Mouse (Mus musculus) CD4-positive, CD25-positive, alpha-beta regulatory T cell, adult 2 months (primary cell): ENCODE measurements around the gene Kcnq5.
A peak's percentile ranks its signal among the peaks of the same experiment; 100 is the strongest.
"Not testable (repeated sequence)": the region's sequence is repeated elsewhere in the genome, so short reads cannot be mapped to it uniquely, and the experiment has no call there.

Source experiments
- DNase-seq: peaks from one replicate; pipeline ENCODE4 v3.0.0-alpha.2; 2012; ENCODE audit warnings: low read depth, low spot score

Kcnq5 gene

DNA sequence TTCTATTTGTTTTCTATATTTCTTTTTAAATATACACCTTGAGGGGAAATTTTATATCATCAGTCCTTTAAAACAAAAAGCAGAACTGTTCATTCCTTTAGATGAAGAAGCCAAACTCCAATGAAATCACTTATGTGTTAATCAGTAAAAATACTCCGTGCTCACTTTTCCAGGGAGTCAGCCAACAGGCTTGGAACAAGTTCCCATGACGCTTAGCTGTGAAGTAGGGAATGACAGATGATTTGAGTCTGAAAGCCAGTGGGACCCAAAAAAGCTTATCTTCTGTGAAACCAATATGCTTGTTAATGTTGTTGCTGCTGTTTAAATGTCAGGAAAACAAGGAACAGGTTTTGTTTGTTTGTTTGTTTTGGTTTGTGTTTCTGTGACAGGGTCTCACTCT lies 326.3 kb downstream of the Kcnq5 start:
- no peak for DNase-seq

DNA sequence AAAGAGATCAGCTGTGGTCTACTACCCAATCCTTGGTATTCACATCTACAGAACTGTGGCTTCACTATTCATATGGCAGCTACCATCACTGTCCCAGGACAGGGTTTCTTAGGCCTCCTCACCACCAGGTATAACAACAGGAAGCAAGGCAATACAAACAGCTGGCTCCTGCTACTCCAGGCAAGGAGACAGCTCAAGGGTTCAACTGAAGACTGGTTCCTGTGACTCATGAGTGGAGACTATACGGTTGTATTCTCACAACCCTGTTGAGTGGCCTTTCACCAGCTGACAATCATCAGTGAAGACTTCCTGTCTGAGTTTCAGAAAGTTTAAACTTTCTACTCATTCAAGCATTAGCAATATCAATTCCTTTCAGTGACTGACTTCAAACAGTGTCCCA lies 327.7 kb downstream of the Kcnq5 start:
- peak; percentile 10 for DNase-seq

DNA sequence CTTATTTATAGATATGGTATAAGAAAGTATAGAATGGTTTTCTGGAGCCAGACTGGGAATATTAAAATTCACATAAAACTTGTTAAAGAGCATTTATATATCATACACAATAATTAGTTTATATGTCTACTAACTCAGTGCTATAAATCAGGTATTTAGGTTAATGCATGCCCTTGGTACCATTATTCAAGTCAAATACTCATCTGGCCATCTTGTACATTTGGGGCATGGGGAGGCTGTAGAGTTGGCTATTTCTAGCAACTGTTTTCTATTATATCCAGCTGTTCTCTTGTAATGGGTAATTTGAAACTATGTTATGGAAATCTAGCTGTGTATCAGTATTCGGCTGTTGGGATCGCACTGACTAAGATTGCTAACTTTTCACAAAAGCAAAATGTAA lies 339.3 kb downstream of the Kcnq5 start:
- no peak for DNase-seq

DNA sequence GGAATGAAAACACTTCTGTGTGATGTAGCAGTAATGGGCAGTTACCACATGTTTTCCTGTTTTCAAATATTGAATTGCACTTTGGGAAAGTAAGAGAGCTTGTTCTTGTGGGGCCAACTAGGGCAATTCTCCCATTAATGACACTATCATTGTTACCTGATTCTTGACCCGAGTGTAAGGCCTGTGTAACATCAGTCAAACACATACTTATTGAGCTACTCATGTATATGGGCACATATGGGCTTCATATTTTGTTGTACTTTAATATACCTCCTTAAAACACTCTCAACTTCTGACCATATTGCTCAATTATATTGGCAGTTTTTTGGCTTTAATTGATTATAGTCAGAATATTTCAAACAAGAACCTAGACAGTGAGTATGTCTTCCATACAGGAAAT lies 339.7 kb downstream of the Kcnq5 start:
- DNase-seq = no peak

DNA sequence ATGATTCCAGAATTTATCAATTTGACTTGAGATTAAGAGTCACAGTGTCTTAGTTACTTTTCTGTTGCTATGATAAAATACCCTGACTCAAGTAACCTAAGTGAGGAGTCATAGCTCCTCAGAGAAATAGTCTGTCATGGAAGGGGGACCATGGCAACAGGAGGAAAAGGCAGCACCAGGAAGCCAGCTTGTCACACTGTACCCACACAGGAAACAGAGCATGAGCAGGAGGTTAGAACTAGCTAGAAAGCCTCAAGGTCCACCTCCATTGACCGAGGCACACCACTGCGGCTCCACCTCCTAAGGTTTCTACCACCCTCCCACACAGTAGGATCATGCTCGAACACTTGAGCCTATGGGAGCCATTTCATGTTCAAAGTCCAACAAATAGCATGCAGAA lies 343.0 kb downstream of the Kcnq5 start:
- peak; percentile 27 for DNase-seq

DNA sequence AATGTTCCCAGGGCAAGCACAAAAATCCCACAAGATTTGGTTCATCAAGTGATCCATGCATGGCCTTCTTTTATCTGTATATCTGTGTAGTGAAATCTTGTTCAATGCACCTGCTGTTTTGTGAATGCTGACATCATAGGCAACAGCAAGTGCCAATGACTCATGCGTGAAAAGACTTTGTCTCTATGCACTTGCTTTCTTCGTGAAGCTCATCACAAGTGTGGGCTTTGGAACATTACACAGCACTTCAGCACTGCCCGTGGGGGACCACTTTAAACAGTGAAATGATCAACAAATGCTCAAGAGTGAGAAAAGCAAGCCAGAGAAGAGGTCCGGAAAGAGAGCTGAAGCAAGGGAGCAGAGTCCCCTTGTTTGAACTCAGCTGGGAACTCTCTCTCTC lies 345.1 kb downstream of the Kcnq5 start:
- no peak for DNase-seq

DNA sequence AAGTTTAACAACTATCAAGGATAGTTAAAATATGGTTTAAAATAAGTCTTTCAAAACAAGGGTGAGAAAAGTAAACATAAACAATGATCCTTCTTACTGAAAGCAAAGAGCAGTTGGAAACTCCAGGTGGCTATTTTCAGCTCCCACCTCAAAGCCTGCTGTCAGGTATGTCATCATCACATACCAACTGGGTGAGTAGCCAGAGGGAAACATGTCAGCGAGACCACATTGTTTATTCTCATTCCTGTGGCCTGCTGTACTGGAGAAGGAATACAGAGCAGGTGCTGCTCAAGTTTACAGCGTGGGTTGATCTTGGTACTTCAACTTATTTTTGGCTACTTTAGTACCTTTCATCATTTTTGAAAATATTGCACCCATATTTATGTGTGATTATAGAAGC lies 347.8 kb downstream of the Kcnq5 start:
- DNase-seq = no peak

DNA sequence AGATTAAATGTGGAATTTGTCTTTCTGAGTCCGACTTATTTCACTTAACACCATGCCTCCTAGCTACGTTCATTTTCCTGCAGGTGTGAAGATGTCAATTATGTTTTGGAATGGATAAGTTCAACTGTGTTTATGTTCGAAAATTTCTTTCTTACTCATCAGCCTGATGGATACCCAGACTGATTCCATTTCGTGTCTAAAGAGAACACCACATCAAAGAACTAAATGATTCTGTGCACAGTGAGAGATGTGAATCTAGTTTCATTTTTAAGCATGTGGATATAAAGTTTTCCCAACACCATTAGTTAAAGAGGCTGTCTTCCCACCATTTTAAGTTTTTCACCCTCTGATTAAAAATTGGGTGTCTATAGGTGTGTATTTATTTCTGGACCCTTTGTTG lies 357.7 kb downstream of the Kcnq5 start:
- peak; percentile 30 for DNase-seq

DNA sequence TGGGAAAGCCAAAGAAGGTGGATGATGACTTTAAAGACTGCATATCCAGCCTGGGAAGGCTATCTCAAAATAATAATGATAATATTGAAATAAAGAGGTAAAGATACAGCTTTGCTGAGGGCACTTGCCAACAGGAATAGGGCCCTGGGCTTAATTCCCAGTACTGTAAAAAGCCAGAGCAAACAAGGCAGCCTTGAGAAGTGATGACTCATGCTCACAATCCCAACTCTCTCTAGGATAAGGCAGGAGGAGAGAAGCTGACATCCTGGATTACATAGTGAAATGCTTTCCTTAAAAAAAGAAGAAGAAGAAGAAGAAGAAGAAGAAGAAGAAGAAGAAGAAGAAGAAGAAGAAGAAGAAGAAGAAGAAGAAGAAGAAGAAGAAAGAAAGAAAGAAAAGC lies 359.2 kb downstream of the Kcnq5 start:
- no peak for DNase-seq

DNA sequence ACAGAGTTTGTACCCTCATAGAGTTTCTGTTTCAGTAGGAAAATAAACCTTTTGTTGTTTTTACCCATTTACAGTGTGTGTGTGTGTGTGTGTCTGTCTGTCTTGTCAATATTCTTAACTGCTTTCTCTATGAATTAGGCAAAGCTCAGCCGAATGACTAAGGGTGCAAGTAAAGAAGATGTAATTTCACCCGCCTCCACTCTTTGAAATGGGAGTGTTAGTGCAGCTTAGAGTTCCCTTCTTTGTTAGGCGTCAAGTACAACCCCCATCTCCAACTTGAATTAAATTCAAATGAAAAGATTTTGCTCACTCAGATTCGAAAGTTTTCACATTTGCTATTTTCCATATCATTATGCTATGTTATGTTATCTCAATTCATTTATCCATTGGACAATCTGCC lies 361.1 kb downstream of the Kcnq5 start:
- no peak for DNase-seq

DNA sequence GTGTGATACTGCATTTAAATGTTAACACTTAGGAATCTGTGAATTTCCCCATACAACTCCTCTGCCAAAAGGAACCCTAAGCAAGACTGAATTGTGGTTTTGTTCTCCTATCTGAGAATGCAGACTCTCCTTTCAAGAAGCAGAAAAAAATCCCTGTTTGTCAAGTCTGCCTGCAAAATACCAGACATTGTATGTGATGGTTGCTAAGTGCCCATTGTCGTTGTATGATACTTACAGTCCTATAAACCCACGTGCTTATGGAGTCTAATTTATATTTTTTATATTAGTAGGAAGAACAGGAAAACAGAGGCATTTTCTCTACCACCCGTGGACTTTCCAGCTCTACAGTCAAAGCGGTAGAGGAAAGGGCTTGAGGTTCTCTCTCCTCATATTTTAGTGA lies 367.9 kb downstream of the Kcnq5 start:
- no peak for DNase-seq

DNA sequence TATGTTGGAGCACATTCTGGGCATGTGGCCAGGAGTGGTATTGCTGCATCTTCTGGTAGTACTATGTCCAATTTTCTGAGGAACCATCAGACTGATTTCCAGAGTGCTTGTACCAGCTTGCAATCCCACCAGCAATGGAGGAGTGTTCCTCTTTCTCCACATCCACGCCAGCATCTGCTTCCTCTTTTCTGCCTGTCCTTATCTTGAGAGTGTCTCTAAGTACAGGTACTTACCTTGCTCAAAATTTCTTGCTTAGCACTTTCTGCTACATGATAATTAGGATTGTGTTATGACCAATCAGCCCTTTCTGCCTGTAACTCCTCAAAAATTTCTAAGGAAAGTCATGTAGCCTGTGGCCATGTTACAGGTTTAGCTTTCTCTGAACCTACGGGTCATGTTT lies 394.3 kb downstream of the Kcnq5 start:
- not testable (repeated sequence) for DNase-seq

DNA sequence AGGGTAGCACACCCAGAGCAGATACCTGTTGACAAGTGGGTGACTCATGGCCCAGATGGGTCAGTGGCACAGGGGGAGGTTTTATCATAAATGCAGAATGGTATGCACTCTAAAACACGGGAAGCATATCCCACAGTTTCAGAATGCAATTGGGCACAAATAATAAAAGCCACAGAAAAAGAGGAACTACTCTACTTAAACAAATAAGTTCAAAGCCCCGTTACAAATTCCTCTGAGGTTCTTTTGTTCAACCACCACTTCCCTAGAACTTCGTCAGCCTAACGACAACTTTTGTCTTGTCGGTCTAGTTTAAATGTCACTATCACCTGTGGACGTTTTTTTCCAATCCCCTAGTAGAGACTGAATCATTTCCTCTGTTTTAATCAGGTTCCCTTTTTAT lies 407.1 kb downstream of the Kcnq5 start:
- no peak for DNase-seq

DNA sequence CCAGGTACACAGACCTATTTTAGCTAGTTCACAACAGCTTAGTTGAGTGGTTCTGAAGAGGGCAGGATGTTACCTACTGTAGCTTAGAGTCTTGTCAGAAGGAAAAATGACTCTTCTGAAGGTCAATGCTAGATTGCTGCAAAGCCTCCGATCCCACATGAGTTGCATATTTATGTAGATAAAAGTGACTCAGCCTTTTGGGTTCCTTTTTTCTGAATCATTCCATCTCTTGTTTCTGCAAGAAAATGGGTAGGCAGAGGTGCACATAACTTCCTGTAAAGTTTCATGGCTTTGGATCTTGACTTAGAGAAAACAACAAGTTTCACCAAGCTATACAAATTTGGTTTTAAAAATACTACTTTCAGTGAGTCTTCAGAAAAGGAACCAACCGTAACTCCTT lies 409.0 kb downstream of the Kcnq5 start:
- DNase-seq = no peak

DNA sequence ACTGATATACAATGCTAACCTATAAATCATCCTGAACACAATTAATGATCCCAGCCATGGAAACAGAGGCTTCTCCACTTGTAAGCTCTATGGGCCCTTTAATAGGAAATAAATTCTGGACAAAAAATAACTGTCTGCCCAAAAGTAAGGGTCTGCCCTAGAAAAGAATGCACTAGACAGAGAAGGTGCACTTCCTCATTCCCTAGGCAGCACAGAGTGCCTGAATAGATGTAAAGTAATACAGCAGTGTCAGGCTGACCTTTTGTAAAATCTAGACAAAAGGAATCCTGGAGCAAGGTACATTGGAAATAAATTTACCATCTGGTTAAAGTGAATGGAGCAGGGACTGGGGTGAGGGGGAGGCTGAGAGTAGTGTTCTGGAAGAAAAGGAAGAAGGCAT lies 417.8 kb downstream of the Kcnq5 start:
- no peak for DNase-seq

DNA sequence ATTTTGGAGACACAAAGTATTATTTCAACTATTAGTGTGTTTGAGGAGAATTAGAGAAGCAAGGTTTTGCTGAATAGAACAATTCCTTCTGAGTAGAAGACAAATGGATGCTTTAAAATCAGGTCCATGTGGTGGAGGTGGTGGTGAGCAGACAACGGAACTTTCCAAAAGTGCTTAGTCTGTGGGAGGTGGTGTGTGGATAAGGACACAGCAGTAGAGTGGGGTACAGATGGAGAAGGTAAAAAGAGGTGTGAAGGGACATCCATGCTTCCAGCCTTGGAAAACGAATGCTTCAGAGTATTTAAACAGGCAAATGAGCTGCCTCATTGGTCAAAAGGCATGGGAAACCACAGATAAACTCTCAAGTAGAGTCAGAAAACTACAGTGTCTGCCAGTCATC lies 422.3 kb downstream of the Kcnq5 start:
- DNase-seq = no peak

DNA sequence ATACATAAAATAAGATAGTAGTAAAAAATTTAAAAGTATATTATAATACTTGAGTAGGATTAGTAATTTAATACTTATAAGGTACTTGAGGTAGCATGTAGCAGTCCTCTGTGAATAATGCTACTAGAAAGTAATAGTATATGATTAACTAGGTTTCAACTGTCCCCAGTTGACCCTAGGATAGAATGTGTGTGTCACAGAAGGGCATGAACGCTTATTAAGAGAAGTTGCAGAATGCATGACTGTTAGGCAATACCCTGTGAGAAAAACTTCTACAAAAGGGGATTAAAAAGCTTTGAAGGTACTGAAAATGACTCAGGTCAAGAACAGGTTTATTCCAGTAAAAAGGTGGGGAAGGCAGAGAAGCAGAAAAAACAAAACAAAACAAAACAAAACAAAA lies 430.9 kb downstream of the Kcnq5 start:
- no peak for DNase-seq

DNA sequence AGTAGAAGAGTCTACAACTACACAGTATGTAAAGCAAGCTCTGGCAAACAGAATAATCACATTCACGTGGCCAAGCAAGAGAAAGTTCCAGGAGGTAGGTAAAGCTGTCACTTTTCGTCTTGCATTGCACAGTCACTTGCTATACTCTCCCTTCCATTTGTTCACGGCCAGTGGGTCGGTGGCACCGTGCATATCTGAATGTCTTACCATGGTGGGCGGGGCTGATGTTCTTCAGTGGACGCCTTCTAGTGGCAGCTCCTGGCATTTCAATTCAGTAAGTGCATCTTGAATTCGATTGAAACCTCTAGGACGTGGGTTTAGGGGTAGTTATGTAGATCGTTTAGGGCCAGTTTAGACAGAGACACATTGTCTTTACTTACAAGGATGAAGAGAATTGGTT lies 439.7 kb downstream of the Kcnq5 start:
- peak; percentile 65 for DNase-seq

DNA sequence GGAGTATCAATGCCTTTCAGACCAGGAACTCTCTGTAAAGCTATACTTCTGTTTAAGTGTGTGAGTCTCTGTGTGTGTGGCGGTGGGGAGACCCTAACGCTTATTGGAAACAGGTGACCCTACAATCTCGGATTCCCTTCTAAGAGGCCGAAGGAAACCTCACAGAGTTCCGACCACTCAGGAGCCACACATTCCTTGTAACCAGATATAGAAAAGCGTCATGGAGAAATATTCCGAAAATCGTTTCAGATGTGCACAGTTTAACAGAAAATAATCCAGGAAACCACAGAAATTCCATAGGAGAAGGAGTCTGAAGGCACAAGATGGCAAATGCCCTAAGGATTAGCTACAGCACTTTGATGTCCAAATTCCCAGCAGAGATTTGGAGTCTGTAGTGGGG lies 440.3 kb downstream of the Kcnq5 start:
- DNase-seq = no peak

DNA sequence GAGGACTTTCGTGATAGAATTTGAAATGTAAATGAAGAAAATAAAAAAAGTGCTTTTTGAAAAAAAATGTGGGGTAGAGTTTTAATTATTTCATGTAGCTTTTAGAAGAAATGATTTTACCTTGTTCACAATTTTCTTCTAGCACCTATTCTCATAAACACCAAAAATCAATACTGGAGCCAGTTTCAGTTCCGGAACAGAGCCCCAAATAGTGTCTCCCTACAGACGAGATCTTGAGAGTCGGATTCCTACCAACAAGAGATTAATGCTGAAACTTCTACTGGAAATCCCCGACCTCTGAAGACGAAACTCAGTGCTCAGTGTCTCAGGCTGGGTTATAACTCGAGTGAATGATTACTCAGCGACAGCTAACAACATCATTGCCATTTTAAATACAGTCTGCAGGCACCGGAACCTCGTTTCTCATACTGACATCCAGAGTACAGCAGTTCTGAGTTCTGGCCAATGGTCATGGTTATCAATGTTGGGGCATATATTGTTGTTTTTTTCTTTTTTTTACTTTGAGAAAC lies 441.6 kb downstream of the Kcnq5 start:
- peak; percentile 41 for DNase-seq

DNA sequence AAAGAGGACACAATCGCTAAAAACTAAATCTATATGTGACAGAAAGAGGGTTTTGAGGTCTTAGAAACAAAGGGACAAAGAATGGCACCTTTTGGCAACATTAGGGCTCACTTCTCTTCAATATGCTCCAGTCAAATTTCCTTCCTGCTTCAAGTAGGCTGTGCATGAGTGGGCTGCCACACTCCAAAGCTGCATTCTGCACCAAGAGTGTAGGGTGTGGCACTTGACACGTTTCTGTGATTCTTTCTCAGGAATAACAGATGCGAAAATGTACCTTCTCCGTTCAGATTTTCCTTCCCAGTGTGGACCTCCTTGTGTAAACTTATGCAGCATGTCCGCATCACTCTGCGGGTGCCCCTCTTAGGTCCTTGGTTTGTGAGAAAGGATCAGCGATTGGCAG lies 455.1 kb downstream of the Kcnq5 start:
- no peak for DNase-seq

DNA sequence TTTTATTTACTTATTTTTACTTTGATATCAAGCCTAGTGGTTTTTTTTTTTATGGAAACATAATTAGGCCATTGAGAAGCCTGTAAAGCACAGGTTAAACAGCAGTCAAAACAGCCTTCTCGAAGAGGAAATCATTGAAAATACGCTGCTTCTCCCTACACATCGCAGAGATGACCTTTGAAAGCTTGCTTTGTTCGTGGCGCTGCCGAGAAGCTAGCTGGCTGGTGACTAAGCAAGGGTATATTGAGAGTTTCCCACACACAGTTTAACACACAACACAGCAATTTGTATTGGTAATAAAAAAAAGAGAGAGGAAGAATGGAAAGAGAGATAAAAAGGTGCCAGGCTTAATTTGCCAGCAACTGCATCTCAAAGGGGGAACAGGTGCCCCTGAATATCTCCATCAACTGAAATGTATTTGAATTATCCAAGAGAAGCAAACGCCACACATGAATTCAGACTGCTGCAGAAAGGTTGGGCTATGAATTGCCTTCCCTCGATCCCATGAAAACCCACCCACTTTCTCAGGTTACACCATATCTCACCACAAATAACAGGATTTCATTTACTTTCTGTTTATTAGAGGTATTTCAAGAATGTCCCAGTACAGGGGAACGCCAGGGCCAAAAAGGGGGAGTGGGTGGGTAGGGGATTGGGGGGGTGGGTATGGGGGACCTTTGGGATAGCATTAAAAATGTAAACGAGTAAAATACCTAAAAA lies 461.8 kb downstream of the Kcnq5 start:
- DNase-seq = peak; percentile 21

DNA sequence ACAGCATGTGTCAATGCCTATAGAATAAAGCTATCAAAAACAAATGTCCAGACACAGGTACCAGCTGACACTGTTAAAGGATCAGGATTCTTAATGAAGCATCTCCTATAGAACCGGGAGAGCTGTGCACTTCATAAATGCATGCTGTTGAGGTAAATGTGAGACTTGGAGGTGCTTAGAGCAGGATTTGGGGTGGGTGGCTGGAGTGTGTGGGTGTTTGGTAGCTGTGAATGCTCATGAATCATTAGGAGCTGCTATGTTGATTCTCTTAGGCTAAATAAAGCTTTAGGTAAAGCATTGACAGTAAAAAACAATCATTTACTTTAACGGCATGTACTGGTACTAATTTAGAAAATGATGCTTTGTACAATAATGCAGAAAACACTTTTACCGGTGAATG lies 465.4 kb downstream of the Kcnq5 start:
- no peak for DNase-seq

DNA sequence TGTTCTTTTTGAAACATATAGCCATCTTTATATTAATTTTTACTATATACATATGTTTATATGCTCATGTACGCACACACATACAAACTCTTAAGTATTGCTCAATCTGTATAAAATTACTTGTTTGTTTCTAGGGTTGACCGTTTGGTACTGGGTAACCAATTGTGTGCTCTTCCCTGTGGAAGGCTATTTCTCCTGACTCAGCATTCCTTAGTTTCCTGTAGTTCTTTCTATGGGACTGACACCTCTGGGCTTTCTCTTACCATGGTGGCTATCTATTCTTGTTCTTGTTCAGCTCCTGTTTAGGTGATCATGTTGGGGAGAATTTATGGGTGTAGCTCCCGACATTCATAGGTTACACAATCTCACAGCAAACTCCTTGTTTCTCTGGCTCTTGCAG lies 473.1 kb downstream of the Kcnq5 start:
- DNase-seq = no peak
